Mouse (Mus musculus): ENCODE measurements around the gene Zfp654. TPM values are rescaled to one million over a fixed set of nuclear protein-coding genes. Genes with fewer than 3 reads are reported as not detected.

Zfp654 gene
- polyA plus RNA-seq (2016; fragmentation: Nextera tagmentation; extraction: Ambion mirVana): 10.7 and 12.8 TPM in 2 replicates

DNA sequence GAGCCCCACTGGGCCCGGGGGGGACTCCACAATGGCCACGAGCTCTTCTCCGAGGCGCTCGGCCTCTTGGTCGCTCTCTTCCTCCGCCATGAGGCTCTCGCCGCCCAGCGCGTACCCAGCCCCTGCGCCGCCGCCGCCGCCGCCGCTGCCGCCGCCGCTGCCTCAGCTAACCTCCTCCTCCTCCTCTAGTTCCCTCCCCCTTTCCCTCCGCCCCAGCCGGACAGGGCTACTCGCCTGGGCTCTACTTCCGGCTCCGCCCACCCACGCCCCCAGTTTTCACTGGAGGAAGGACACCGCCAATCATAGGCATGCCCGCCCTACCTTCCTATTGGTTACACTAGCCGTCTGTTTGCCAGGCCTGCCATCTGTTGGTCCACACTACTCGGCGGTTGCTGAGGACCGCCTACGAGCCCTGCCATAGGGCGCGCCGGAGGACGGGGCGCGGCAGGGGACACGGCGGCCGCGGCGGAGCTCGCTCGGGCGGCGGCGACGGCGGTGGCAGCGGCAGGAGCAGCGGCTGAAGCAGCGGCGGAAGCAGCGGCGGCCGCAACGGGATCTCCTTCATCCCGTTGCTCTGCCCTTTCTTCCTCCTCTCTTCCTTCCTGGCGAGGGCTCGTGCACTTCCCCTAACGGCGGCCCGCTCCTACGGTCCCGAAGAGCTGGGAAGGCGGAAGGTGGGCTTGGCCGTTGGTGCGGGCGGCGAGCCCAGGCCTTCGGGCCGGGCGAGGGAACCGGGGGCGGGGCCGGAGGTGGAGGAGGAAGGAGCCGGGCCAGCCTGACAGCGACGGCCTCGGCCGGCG lies at the start of gene Zfp654, which contains the start of gene Cggbp1:
Zfp654 (minus strand) TSS at position 90 of the 800 bp plus-strand sequence.
Cggbp1 (plus strand) TSS at position 434 of the 800 bp plus-strand sequence.
- peaks cover 15% of the 10 kb centered on the region for H3K36me3 ChIP-seq
- WGBS: under 1% methylated on average over 63 of the region's 85 CpGs
- H3K4me3 ChIP-seq: peak within 1 kb of the TSS; percentile 99
- H3K9ac ChIP-seq: peak within 1 kb of the TSS; percentile 96
- no peaks in the 10 kb centered on the region for H3K9me3 ChIP-seq (replicated peaks)
- H3K27me3 ChIP-seq: no peaks in the 10 kb centered on the region
- peak within 1 kb of the TSS; percentile 87 for H3K4me2 ChIP-seq (replicated peaks)
- ATAC-seq (ENCODE audit: low FRiP score): peak; percentile 100
- H3K4me1 ChIP-seq: peaks cover 19% of the 10 kb centered on the region
- peak within 1 kb of the TSS; percentile 97 for H3K27ac ChIP-seq

DNA sequence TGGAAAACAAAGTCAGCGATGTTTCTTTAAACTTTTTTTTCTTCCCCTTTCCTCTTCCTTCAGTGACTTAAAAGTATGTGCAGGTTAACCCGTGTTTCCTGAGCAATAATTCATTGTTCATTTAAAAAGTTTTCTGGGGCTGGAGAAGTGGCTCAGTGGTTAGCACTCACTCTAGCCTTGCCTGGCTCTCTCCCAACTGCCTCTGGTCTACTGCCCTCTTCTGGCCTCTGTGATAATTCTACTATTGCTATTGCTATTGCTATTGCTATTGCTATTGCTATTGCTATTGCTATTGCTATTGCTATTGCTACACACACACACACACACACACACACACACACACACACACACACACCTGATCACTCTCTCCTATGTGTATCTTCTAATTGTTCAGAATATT lies 47.6 kb upstream of the Zfp654 start:
- Histone ChIP-seq H3K27ac (no peak overlapping the region), H3K27me3 (no peaks in the 10 kb centered on the region), H3K9me3 (replicated peaks) (no peaks in the 10 kb centered on the region), H3K4me3 (no peak overlapping the region), H3K4me1 (no peaks in the 10 kb centered on the region), H3K4me2 (replicated peaks) (no peak overlapping the region), H3K9ac (no peak overlapping the region), H3K36me3 (no peaks in the 10 kb centered on the region)
- no peak for ATAC-seq (ENCODE audit: low FRiP score)
- 81% methylated on average over 2 of the region's 2 CpGs for WGBS

DNA sequence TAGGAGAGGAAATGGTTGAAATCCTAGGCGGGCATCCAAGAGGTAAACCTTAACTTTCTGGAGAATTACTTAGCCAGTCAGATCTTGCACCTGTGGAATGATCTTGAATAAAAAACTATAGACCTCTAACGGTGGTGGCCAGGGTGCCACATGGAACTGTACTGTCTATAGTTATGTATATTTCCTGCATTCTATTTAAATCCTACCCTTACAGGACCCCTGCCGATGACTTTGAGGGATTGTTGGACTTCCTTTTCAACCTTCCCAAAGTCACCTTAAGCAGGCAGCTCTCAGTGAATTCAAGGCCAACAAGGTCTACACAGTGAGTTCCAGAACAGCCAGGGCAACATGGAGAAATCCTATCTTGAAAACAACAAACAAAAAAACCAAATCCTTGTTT lies 38.0 kb upstream of the Zfp654 start:
- H3K9me3 ChIP-seq (replicated peaks): no peaks in the 10 kb centered on the region
- no peaks in the 10 kb centered on the region for H3K4me1 ChIP-seq
- H3K27ac ChIP-seq: no peak overlapping the region
- WGBS: 91% methylated on average over 3 of the region's 3 CpGs
- ATAC-seq (ENCODE audit: low FRiP score): no peak
- no peak overlapping the region for H3K4me3 ChIP-seq
- H3K9ac ChIP-seq: no peak overlapping the region
- no peaks in the 10 kb centered on the region for H3K27me3 ChIP-seq
- H3K4me2 ChIP-seq (replicated peaks): no peak overlapping the region
- H3K36me3 ChIP-seq: no peaks in the 10 kb centered on the region

DNA sequence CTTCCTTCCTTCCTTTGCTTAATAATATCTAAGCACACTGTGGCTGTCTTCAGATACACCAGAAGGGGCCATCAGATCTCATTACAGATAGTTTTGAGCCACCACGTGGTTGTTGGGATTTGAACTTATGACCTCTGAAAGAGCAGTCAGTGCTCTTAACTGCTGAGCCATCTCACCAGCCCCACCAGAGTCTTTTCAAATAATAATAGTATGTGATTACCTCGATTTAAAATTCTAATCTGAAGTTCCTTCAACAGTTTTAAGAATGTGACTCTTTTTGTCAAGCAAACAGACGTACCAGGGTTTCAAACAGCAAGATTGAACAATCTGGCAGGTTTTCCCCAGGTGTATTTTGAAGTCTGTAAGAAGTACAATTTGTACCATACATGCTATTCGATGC lies 34.1 kb upstream of the Zfp654 start:
- Histone ChIP-seq H3K4me1 (no peaks in the 10 kb centered on the region), H3K27ac (no peak overlapping the region), H3K9ac (no peak overlapping the region), H3K9me3 (replicated peaks) (no peaks in the 10 kb centered on the region), H3K4me3 (no peak overlapping the region), H3K27me3 (no peaks in the 10 kb centered on the region), H3K36me3 (no peaks in the 10 kb centered on the region), H3K4me2 (replicated peaks) (no peak overlapping the region)
- no peak for ATAC-seq (ENCODE audit: low FRiP score)
- 48% methylated on average over 4 of the region's 4 CpGs for WGBS

DNA sequence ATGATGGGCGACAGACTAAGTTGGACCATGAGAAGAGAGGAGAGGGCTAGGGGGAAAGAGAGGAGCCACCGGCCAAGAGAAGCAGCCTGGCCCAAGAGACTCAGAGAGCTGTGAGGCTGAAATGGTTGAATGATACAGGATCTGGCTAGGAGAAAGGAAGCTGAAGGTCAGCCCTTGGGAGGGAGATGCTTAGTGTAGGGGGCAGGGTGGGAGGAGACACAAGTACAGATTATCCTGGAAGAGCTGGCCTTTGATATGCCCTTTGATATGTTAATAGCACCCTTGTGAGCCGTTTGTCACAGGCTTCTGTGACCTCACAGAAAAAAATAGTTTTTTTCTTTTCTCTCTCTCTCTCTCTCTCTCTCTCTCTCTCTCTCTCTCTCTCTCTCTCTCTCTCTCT lies 33.7 kb upstream of the Zfp654 start:
- Histone ChIP-seq H3K4me3 (no peak overlapping the region), H3K4me2 (replicated peaks) (no peak overlapping the region), H3K9ac (no peak overlapping the region), H3K4me1 (no peaks in the 10 kb centered on the region), H3K27ac (no peak overlapping the region), H3K27me3 (no peaks in the 10 kb centered on the region), H3K9me3 (replicated peaks) (no peaks in the 10 kb centered on the region), H3K36me3 (no peaks in the 10 kb centered on the region)
- no peak for ATAC-seq (ENCODE audit: low FRiP score)
- WGBS: 28% methylated on average over 3 of the region's 3 CpGs

DNA sequence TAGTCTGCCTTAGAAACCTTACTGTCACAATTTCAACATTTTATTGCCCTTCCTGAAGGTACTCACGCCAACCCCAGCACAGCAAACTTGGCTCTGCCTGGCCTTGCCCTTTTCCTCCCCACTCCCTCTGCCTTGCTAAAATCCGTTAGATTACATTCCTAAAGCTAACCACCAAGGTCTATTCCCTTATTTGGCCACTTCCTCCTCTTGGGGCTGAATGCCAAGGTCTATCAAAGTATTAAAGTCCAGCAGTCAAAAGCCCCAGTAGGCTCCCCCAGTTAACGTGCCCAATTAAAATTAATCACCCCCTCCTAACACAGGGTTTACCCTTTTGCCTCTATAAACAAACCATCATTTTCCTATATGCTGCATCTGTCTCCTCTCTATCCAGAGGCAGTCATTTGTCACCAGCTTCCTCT lies 33.0 kb upstream of the Zfp654 start:
- Histone ChIP-seq H3K9ac (no peak overlapping the region), H3K27ac (no peak overlapping the region), H3K9me3 (replicated peaks) (no peaks in the 10 kb centered on the region), H3K27me3 (no peaks in the 10 kb centered on the region), H3K4me2 (replicated peaks) (no peak overlapping the region), H3K36me3 (no peaks in the 10 kb centered on the region), H3K4me3 (no peak overlapping the region), H3K4me1 (no peaks in the 10 kb centered on the region)
- WGBS: 45% methylated on average over 3 of the region's 3 CpGs
- no peak for ATAC-seq (ENCODE audit: low FRiP score)

DNA sequence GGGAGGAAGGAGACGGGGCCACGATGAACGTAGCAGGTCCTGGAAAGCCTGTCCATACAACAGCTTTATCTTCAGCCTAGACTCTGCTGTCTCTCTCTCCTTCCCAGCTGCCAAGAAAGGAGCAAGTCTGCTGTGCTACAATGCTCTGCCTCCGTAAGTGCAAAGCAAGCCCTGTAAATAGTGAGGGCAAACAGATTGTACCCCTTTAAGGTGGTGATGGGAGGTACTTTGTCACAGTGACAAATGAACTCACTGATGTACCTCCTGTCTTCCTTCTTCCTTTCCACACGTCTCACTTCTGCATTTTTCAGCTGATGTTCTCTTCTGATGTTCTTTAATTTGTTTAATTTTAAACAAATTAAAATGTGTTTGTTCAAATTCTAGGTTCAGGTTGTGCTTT lies 32.4 kb upstream of the Zfp654 start:
- Histone ChIP-seq H3K9ac (no peak overlapping the region), H3K4me3 (no peak overlapping the region), H3K27ac (no peak overlapping the region), H3K36me3 (no peaks in the 10 kb centered on the region), H3K4me1 (no peaks in the 10 kb centered on the region), H3K4me2 (replicated peaks) (no peak overlapping the region), H3K9me3 (replicated peaks) (no peaks in the 10 kb centered on the region), H3K27me3 (no peaks in the 10 kb centered on the region)
- WGBS: 67% methylated on average over 5 of the region's 5 CpGs
- ATAC-seq (ENCODE audit: low FRiP score): no peak

DNA sequence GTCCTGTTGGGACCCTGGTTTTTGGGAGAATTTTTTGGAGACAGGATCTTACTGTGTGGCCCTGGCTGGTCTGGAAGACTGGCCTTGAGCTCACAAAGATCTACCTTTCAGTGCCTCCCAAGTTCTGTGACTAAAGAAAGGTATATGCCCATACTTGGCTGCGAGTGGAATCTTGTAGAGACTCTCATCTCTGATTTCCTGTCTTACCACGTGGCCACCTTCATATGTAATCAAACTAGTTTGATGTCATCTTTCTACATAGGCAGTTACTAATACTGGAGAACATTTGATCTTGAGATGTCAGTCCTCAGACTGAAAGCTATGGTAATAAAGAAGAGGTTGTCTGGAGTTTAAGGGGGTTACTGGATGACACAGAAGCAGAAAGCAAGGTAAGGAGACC lies 30.0 kb upstream of the Zfp654 start:
- no peaks in the 10 kb centered on the region for H3K36me3 ChIP-seq
- WGBS: 83% methylated on average over 2 of the region's 2 CpGs
- no peak for ATAC-seq (ENCODE audit: low FRiP score)

DNA sequence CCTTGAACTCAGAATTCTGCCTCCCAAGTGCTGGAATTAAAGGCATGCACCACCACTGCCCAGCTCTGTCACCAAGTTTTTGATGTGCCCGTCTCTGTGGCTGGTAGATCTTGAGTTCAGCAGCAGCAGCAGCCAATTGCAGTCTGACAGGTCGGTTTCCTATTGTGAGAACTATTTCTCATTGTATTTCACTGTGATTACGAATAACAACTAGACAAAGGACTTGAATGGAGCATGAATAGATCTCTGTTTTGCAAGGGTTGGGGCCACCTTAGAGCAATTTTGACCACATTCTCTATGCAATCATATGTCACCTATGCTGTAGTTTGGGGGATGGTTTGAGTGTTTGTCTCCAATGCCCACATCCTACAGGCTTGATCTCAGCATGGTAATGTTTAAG lies 29.5 kb upstream of the Zfp654 start:
- WGBS: 72% methylated on average over 3 of the region's 3 CpGs
- Histone ChIP-seq H3K9me3 (replicated peaks) (no peaks in the 10 kb centered on the region), H3K4me3 (no peak overlapping the region), H3K27me3 (no peaks in the 10 kb centered on the region), H3K4me1 (no peaks in the 10 kb centered on the region), H3K36me3 (no peaks in the 10 kb centered on the region), H3K27ac (no peak overlapping the region), H3K4me2 (replicated peaks) (no peak overlapping the region), H3K9ac (no peak overlapping the region)
- no peak for ATAC-seq (ENCODE audit: low FRiP score)

More for the DNA sequence above, 30.0 kb upstream of the Zfp654 start:
- H3K9ac ChIP-seq: no peak overlapping the region
- no peaks in the 10 kb centered on the region for H3K27me3 ChIP-seq
- H3K9me3 ChIP-seq (replicated peaks): no peaks in the 10 kb centered on the region
- no peak overlapping the region for H3K4me2 ChIP-seq (replicated peaks)
- no peak overlapping the region for H3K4me3 ChIP-seq
- H3K4me1 ChIP-seq: no peaks in the 10 kb centered on the region
- no peak overlapping the region for H3K27ac ChIP-seq

DNA sequence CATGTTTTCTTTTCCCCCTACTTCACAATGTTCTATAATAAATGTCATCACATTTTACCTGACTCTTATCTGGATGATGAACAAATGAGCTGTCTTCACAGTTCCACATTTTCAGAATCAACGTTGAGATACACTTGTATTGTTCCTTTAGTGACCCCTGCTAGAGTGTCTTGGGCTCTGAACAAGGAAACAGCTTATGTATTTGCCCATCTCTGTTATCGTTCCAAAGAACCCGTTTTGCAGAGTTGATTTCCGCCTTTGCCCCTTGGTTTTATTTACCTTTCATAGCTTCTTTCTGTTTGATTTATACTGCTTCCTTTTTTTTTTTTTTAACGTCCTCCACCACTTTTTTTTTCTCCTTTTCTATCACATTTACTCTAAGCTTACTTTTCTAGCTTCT lies 28.3 kb upstream of the Zfp654 start:
- H3K9ac ChIP-seq: no peak overlapping the region
- H3K9me3 ChIP-seq (replicated peaks): no peaks in the 10 kb centered on the region
- no peak overlapping the region for H3K4me3 ChIP-seq
- H3K4me2 ChIP-seq (replicated peaks): no peak overlapping the region
- no peak overlapping the region for H3K27ac ChIP-seq
- H3K36me3 ChIP-seq: no peaks in the 10 kb centered on the region
- ATAC-seq (ENCODE audit: low FRiP score): no peak
- no peaks in the 10 kb centered on the region for H3K27me3 ChIP-seq
- H3K4me1 ChIP-seq: no peaks in the 10 kb centered on the region
- WGBS: 82% methylated on average over 5 of the region's 5 CpGs

DNA sequence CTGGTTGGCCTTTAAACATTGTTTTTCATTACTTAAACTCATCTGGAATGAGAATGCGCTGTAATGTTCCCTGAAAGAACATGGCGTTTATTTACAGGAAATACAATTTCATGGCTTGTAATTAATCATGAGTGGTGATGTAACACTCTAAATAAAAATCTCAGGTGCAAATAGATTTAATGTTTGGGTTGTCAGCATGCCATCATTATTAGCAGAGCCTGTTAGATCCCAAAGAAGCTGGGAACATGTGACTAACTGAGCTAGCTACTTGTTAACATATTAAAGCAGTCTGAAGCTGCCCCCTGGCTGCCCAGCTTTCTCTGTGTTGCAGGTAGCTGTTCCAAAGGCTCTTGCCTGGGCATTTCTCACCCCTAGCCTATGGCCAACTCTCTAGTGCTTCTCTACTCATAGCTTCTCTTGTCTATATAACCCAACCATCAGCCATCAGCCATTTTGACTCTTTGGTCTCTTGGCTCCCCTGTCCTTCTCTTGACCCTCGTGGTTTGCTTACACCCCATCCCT lies 27.2 kb upstream of the Zfp654 start:
- Histone ChIP-seq H3K9ac (no peak overlapping the region), H3K4me2 (replicated peaks) (no peak overlapping the region), H3K4me3 (no peak overlapping the region), H3K9me3 (replicated peaks) (no peaks in the 10 kb centered on the region), H3K4me1 (no peaks in the 10 kb centered on the region), H3K27me3 (no peaks in the 10 kb centered on the region), H3K27ac (no peak overlapping the region), H3K36me3 (no peaks in the 10 kb centered on the region)
- ATAC-seq (ENCODE audit: low FRiP score): no peak
- 87% methylated on average over 3 of the region's 3 CpGs for WGBS

DNA sequence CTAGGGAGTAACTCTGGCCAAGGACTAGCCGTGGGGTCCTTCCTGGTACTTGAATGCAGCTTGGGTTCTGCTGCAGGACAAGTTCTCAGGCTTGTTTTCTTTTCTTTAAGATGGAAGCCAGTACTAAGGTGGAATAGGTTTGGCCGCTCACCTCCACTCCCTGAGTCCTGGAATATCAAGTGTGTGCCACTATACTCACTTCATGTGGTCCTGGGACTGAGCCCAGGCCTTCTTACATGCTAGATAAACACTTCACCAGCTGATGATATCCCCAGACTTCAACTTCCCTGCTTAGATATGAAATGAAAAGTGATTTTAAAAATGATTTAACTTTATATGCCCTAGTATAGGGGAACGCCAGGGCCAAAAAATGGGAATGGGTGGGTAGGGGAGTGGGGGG lies 25.9 kb upstream of the Zfp654 start:
- Histone ChIP-seq H3K4me2 (replicated peaks) (no peak overlapping the region), H3K27ac (no peak overlapping the region), H3K9me3 (replicated peaks) (no peaks in the 10 kb centered on the region), H3K4me1 (no peaks in the 10 kb centered on the region), H3K9ac (no peak overlapping the region), H3K36me3 (no peaks in the 10 kb centered on the region), H3K4me3 (no peak overlapping the region), H3K27me3 (no peaks in the 10 kb centered on the region)
- WGBS: 83% methylated on average over 3 of the region's 3 CpGs
- no peak for ATAC-seq (ENCODE audit: low FRiP score)

Measured in hindbrain, embryonic 12.5 days (tissue).